Mouse (Mus musculus): Measurements from ENCODE around the gene Pde6b. TPM values are rescaled to one million over a fixed set of nuclear protein-coding genes. Genes with fewer than 3 reads are reported as not detected.

The Pde6b gene
- 0.04 TPM in 1 of 2 replicates, not detected in the other for polyA plus RNA-seq (2021; fragmentation: Nextera tagmentation)
- long read RNA-seq, experiment 1: 0 reads
- long read RNA-seq, experiment 2: 0 reads

DNA sequence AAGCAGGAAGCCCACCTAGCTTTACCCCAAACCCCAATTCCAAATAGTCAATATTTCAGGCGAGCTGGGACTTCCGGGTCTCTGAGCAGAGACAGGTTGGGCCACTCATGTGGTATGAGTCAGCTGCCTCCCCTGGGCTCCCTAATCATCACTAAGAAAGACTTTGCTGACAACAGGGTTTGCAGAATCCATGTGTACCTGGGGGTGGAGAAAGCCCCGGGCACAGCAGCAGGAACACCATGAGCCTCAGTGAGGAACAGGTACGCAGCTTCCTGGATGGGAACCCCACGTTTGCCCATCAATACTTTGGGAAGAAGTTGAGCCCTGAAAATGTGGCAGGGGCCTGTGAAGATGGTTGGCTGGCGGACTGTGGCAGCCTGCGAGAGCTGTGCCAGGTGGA, at the start of gene Pde6b:
TSS of gene Pde6b (plus strand) at position 191 of the 400 bp plus-strand sequence.

DNA sequence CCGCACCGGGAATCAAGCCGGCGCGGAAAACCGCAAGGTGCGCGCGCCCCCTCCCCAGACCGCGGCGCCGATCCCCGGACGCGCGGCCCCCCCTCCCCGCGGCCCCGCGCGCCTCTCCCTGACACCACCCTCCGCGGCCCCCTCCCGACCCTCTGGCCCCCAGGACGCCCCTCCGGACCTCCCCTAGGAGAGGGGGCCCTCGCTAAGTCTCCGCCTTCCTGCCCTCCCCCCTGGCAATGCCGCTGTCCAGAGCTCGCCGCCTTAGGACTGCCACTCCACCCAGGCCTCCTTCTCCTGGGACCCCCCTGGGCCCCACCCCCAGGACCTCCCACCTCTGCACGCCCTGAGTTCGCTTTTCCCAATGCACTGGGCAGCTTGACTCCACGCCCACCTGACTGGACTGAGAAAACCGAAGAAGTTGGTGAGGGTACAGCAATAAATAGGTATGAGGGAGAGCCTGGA, 20.3 kb upstream of the Pde6b start, which contains the start of gene Gm42517:
TSS of gene Gm42517 (minus strand) at position 52 of the 462 bp plus-strand sequence.

DNA sequence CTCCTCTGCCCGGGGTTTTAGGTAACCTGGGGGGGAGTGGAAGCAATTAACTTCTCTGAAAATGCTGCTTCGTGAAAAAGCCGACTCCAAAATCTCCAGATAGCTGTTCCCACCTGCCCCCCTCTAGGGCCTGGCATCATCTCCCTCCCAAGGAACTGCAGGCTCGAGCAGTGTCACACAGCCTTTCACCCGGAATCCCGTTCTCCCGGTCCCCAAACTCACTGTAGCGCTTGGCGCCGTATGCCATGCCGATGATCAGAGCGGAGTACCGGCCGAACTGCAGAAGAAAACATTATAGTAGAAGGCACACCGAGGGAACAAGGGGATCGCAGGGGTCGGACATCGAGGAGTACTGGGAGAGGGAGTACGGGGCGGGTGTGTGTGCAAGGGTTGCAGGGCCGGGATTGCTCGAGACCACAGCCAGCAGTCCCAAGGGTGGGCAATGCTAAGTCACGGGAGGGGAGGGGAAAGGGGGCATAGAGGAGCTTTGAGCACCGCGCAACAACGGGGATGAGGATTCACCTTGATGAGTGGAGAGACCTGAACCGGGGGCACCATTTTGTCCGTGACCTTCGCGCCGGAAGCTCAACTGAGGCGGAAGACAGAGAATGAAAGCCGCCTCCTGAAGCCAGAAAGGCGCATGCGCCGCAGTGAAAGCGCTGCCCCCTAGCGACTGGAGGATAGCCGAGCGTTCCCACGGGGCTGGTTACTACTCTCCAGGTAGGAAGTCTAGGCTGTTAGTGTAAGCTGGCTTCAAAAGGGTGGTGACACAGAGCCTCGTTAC, 45.8 kb downstream of the Pde6b start, which contains the start of gene Atp5k:
TSS of gene Atp5k (minus strand) at position 645 of the 784 bp plus-strand sequence.

DNA sequence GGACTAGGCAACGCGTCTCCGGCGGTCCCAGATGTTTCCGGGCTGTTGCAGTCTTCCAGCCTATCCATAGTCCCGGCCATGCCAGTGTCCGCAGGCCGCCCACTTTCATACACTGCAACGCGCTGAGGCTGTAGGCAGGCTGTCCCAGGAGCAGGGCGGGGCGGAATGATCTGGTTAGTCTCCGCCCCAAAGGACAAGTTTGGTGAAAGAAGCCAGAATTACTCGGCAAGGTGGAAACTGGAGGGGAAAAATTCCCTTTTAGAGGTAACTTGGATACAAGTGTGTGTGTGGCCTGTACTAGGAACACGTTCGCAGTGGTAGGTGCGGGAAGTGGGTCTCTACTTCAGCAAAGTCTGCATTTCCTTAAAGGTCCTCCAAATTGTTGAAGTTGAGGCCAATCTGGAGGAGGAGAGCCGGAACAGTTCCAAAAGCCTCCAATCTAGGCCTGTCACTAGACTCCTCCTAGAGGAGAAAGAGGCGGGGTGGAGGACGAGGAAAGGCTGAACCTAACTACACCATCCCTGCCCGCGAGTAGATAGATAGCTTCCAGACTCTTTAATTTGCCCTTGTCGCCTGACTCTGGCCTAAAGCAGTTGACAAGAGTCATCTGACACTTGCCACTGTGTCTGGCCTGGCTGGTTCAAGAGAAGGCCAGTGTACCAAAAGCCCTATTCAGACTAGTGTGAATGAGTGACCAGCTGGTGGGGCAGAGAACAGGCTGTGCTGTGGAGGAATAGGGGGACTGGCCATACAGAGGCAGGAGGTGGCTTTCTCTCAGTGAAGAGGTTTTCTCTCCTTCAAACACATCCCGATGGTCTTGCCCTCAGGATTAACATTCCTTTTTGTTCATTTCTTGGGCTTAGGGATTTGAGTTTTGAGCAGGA, 60.8 kb downstream of the Pde6b start, which contains the start of gene Mfsd7a:
TSS of gene Mfsd7a (minus strand) at position 107 of the 884 bp plus-strand sequence.

GRCm38 (mm10) chr5:108461082-108462065, 73.2 kb downstream of the Pde6b start, which contains the start of gene Pcgf3:
TSS of gene Pcgf3 (plus strand) at chr5:108461232.

Other genes with a start within 250 kb of the Pde6b start
- gene Dr1, start 119.5 kb upstream of the Pde6b start, polyA plus RNA-seq (2021; fragmentation: Nextera tagmentation): 15.8 and 17.7 TPM in 2 replicates
- gene Pigg, start 75.8 kb upstream of the Pde6b start, polyA plus RNA-seq (2021; fragmentation: Nextera tagmentation): 4.4 and 5.0 TPM in 2 replicates
- gene Gm42517, start 20.5 kb upstream of the Pde6b start, polyA plus RNA-seq (2021; fragmentation: Nextera tagmentation): 4.2 and 37.4 TPM in 2 replicates
- 1,757 and 2,023 TPM in 2 replicates for gene Atp5k, start 46.1 kb downstream of the Pde6b start, polyA plus RNA-seq (2021; fragmentation: Nextera tagmentation)
- gene Mfsd7a, start 60.5 kb downstream of the Pde6b start, polyA plus RNA-seq (2021; fragmentation: Nextera tagmentation): 0.15 and 0.31 TPM in 2 replicates
- 4.8 and 14.2 TPM in 2 replicates for gene Pcgf3, start 72.8 kb downstream of the Pde6b start, polyA plus RNA-seq (2021; fragmentation: Nextera tagmentation)
- gene Cplx1, start 161.6 kb downstream of the Pde6b start, polyA plus RNA-seq (2021; fragmentation: Nextera tagmentation): 245 and 495 TPM in 2 replicates
- 28.3 and 58.4 TPM in 2 replicates for gene Gak, start 241.4 kb downstream of the Pde6b start, polyA plus RNA-seq (2021; fragmentation: Nextera tagmentation)
- gene Tmem175, start 241.4 kb downstream of the Pde6b start, polyA plus RNA-seq (2021; fragmentation: Nextera tagmentation): 39.3 and 41.3 TPM in 2 replicates